ENCODE assay signal across 24 mouse cellular contexts in the genomic region with DNA sequence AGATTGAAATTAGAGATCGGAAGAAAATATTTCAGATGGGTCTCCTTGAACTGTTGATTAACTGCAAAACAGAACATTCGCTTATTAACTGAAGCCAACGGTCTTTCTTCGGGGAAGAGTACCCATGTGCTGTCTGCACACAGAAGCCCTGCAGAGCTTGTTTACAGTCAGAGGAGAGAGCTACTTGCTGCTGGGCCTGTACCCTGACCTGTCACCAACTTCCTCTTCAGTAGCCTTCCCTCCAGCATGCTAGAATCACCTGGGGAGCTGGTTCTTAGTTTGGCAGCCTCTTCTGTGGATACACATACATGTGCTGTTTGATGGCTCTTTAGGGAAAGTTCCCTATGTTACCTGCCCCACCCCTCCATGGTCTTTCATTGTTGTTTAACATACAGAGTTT. TPM values are rescaled to one million over a fixed set of nuclear protein-coding genes. Genes with fewer than 3 reads are reported as not detected.
DNase-seq lines count a peak whose midpoint lies in the region; ATAC-seq and TF ChIP-seq lines count a peak whose summit lies in the region.
"Had no signal": no experiment of that assay in that cellular context is flagged by ENCODE, and none has a peak within 500 bp of the region (broad histone marks: within the 10 kb centered on the region; RNA-seq: fewer than 3 reads in every experiment).

No protein-coding gene starts in this region.

- no peak overlapping the region for H3K27ac ChIP-seq in lung, embryonic 14.5 days (ENCODE audit: low read depth)
- no peak overlapping the region for H3K27ac ChIP-seq in embryonic facial prominence, embryonic 10.5 days (replicated peaks)
- peak overlapping the region; percentile 97 for H3K27ac ChIP-seq in liver, embryonic 13.5 days
- H3K27ac ChIP-seq in layer of hippocampus, adult 2 months = no peak overlapping the region
- H3K27ac ChIP-seq: embryonic facial prominence, embryonic 12.5 days; heart, embryonic 15.5 days; hindbrain, embryonic 10.5 days; hindbrain, postnatal 0 days; midbrain, embryonic 15.5 days; neural tube, embryonic 12.5 days had no signal

- no peaks in the 10 kb centered on the region for H3K9me3 ChIP-seq in lung, embryonic 14.5 days (ENCODE audit: low read depth, low read length)
- no peaks in the 10 kb centered on the region for H3K9me3 ChIP-seq in embryonic facial prominence, embryonic 10.5 days
- no peaks in the 10 kb centered on the region for H3K9me3 ChIP-seq in liver, embryonic 13.5 days (replicated peaks)
- H3K9me3 ChIP-seq: embryonic facial prominence, embryonic 12.5 days; heart, embryonic 15.5 days; hindbrain, embryonic 10.5 days; midbrain, embryonic 15.5 days; neural tube, embryonic 12.5 days had no signal

- no peaks in the 10 kb centered on the region for H3K27me3 ChIP-seq in lung, embryonic 14.5 days (ENCODE audit: insufficient read depth, low read length)
- H3K27me3 ChIP-seq in embryonic facial prominence, embryonic 10.5 days (replicated peaks; ENCODE audit: low read depth, poor library complexity, severe bottlenecking) = no peaks in the 10 kb centered on the region
- peaks cover 21% of the 10 kb centered on the region for H3K27me3 ChIP-seq in liver, embryonic 13.5 days
- H3K27me3 ChIP-seq: embryonic facial prominence, embryonic 12.5 days; heart, embryonic 15.5 days; midbrain, embryonic 15.5 days; neural tube, embryonic 12.5 days had no signal

- no peak for TF ChIP-seq CTCF in lung, embryonic 14.5 days (IDR thresholded peaks at IDR 0.05; ENCODE audit: low read depth)
- TF ChIP-seq CTCF in layer of hippocampus, adult 2 months (conservative IDR thresholded peaks at IDR 0.05) = no peak

- no peak for ATAC-seq in lung, embryonic 14.5 days (ENCODE audit: insufficient read depth)
- no peak for ATAC-seq in liver, embryonic 13.5 days (ENCODE audit: low read depth)
- ATAC-seq: forebrain, embryonic 14.5 days; hindbrain, postnatal 0 days; intestine, embryonic 16.5 days; midbrain, embryonic 15.5 days had no signal

- DNase-seq in lung, embryonic 14.5 days = no peak
- no peak for DNase-seq in lung, postnatal 14 days
- DNase-seq in embryonic facial prominence, embryonic 10.5 days (ENCODE audit: low spot score) = no peak
- DNase-seq in liver, embryonic 13.5 days = no peak
- DNase-seq in cerebellum, adult 11 months = no peak
- no peak for DNase-seq in right cerebral cortex, adult 18-20 months
- DNase-seq in layer of hippocampus, adult 2 months (ENCODE audit: low spot score in 2 of 2) = no peak
- DNase-seq: adrenal gland, postnatal 36 days; cerebellum, adult 11-12 months; cerebellum, postnatal 14 days; kidney, adult 9 months; kidney, postnatal 25 days; layer of hippocampus, postnatal 36 days; lung, adult 18-20 months had no signal

- H3K4me2 ChIP-seq in lung, embryonic 14.5 days = no peak overlapping the region
- peak overlapping the region; percentile 64 for H3K4me2 ChIP-seq in liver, embryonic 13.5 days
- H3K4me2 ChIP-seq: embryonic facial prominence, embryonic 12.5 days; heart, embryonic 15.5 days; midbrain, embryonic 15.5 days; neural tube, embryonic 12.5 days had no signal

- H3K4me3 ChIP-seq in lung, embryonic 14.5 days (ENCODE audit: low read depth, low read length) = 0 out of 2 replicates have a peak overlapping the region, but pooled peaks have one; percentile 2
- H3K4me3 ChIP-seq in embryonic facial prominence, embryonic 10.5 days = 0 out of 2 replicates have a peak overlapping the region, but pooled peaks have one; percentile 9
- H3K4me3 ChIP-seq in liver, embryonic 13.5 days (replicated peaks) = peak overlapping the region; percentile 67
- no peak overlapping the region for H3K4me3 ChIP-seq in layer of hippocampus, adult 2 months
- H3K4me3 ChIP-seq: embryonic facial prominence, embryonic 12.5 days; heart, embryonic 15.5 days; hindbrain, embryonic 10.5 days; midbrain, embryonic 15.5 days; neural tube, embryonic 12.5 days had no signal

- WGBS in lung, embryonic 14.5 days = 91% methylated on average over 4 of the region's 4 CpGs
- WGBS in embryonic facial prominence, embryonic 10.5 days = 92% methylated on average over 4 of the region's 4 CpGs
- WGBS in liver, embryonic 13.5 days (ENCODE audit: insufficient replicate concordance) = 61% methylated on average over 4 of the region's 4 CpGs

- H3K4me1 ChIP-seq in lung, embryonic 14.5 days (ENCODE audit: insufficient read depth) = no peaks in the 10 kb centered on the region
- peaks cover 4% of the 10 kb centered on the region; the same call in 1 of the 2 replicates for H3K4me1 ChIP-seq in embryonic facial prominence, embryonic 10.5 days
- H3K4me1 ChIP-seq in liver, embryonic 13.5 days (replicated peaks) = peaks cover 79% of the 10 kb centered on the region
- H3K4me1 ChIP-seq: embryonic facial prominence, embryonic 12.5 days; heart, embryonic 15.5 days; neural tube, embryonic 12.5 days had no signal

- H3K36me3 ChIP-seq in lung, embryonic 14.5 days (ENCODE audit: insufficient read depth) = no peaks in the 10 kb centered on the region
- H3K36me3 ChIP-seq in embryonic facial prominence, embryonic 10.5 days (replicated peaks) = no peaks in the 10 kb centered on the region
- H3K36me3 ChIP-seq in liver, embryonic 13.5 days = peaks cover 31% of the 10 kb centered on the region
- H3K36me3 ChIP-seq: embryonic facial prominence, embryonic 12.5 days; heart, embryonic 15.5 days; hindbrain, embryonic 10.5 days; midbrain, embryonic 15.5 days; neural tube, embryonic 12.5 days had no signal

- no peak overlapping the region for H3K9ac ChIP-seq in lung, embryonic 14.5 days
- peak overlapping the region; percentile 81 for H3K9ac ChIP-seq in liver, embryonic 13.5 days
- H3K9ac ChIP-seq: embryonic facial prominence, embryonic 12.5 days; heart, embryonic 15.5 days; midbrain, embryonic 15.5 days; neural tube, embryonic 12.5 days had no signal

RNA-seq across cellular contexts. Expression of a gene that starts 0.9 kb away (rescaled TPM):
- 0.43 and 0.47 TPM in 2 replicates for polyA plus RNA-seq in lung, embryonic 14.5 days (2014; fragmentation: Nextera tagmentation; extraction: Ambion mirVana)
- polyA plus RNA-seq in embryonic facial prominence, embryonic 10.5 days (2016; fragmentation: Nextera tagmentation; extraction: Ambion mirVana) = 0.09 and 0.37 TPM in 2 replicates
- 21.6 and 24.7 TPM in 2 replicates for polyA plus RNA-seq in liver, embryonic 13.5 days (2015; fragmentation: Nextera tagmentation; extraction: Ambion mirVana)
- not detected for total RNA-seq in layer of hippocampus, adult 2 months (2021)
- total RNA-seq: adrenal gland, postnatal 36 days; gastrocnemius, adult 8-10 months; granulocyte monocyte progenitor cell, adult 5-6 weeks; hindbrain, postnatal 0 days; layer of hippocampus, postnatal 36 days had no signal
- polyA plus RNA-seq: forebrain, embryonic 14.5 days; hindbrain, postnatal 0 days; midbrain, embryonic 15.5 days had no signal

RNA-seq across cellular contexts. Expression of a gene that starts 13.2 kb away (rescaled TPM):
- polyA plus RNA-seq in lung, embryonic 14.5 days (2014; fragmentation: Nextera tagmentation; extraction: Ambion mirVana) = 75.3 and 78.0 TPM in 2 replicates
- polyA plus RNA-seq in embryonic facial prominence, embryonic 10.5 days (2016; fragmentation: Nextera tagmentation; extraction: Ambion mirVana) = 64.9 and 71.3 TPM in 2 replicates
- 19.3 and 25.5 TPM in 2 replicates for polyA plus RNA-seq in liver, embryonic 13.5 days (2015; fragmentation: Nextera tagmentation; extraction: Ambion mirVana)
- total RNA-seq in layer of hippocampus, adult 2 months (2021) = 100 to 1,000 TPM; 319 to 331 TPM

RNA-seq across cellular contexts. Expression of a gene that starts 16.8 kb away (rescaled TPM):
- 12.0 and 12.8 TPM in 2 replicates for polyA plus RNA-seq in lung, embryonic 14.5 days (2014; fragmentation: Nextera tagmentation; extraction: Ambion mirVana)
- polyA plus RNA-seq in embryonic facial prominence, embryonic 10.5 days (2016; fragmentation: Nextera tagmentation; extraction: Ambion mirVana) = 13.2 and 15.2 TPM in 2 replicates
- 5.5 and 7.7 TPM in 2 replicates for polyA plus RNA-seq in liver, embryonic 13.5 days (2015; fragmentation: Nextera tagmentation; extraction: Ambion mirVana)
- total RNA-seq in layer of hippocampus, adult 2 months (2021) = 10 to 100 TPM; 11.0 to 11.2 TPM

Comparison
In these comparisons a context has a peak if more than half of its experiments do, and no peak if none do; other contexts are left out.
1. RNA of a gene that starts 0.9 kb away (polyA plus RNA-seq): 21.6 to 24.7 TPM in liver, embryonic 13.5 days; 0.43 to 0.47 TPM in lung, embryonic 14.5 days and 0.09 to 0.37 TPM in embryonic facial prominence, embryonic 10.5 days; every median in the first group is over 10 times any median in the second.